Mouse (Mus musculus) ES-Bruce4 (cell line): Measurements from ENCODE around the gene Actl6b.

Source experiments
- CTCF ChIP-seq: IDR thresholded peaks from one replicate; pipeline ENCODE4 v1.8.1; 2011; ENCODE audit warnings: low read depth, low read length
- POLR2A ChIP-seq: IDR thresholded peaks from one replicate; pipeline ENCODE4 v1.8.1; 2011; ENCODE audit warnings: low read length; ENCODE audit not compliant: insufficient read depth

- TF ChIP-seq POLR2A = no peak
- TF ChIP-seq CTCF = no peak
Measured at GRCm38 (mm10) chr5:137532131-137532807, 21.0 kb upstream of the Actl6b start.
